Mouse (Mus musculus): ENCODE measurements around the gene Adra2b.

Adra2b gene

DNA sequence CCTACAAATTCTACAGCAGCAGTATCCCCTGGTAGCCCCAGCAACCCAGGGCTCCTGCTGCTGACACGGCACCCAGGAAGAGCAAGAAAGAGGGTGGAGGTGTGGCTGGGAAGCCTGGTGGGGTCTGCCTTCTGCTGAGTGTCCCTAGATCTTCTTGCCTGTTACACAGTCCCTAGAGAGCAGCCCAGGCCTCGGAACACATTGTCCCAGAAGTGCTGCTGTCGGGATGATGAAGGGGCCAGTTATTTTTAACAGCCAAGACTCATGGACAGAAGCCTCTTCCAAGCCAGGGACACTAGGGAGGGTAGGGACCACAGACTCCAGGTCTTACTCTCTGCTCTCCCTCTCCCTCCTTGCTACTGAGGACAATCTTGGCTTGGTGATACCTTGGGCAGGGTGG is 16.2 kb downstream of the Adra2b start:
- DNase-seq (ENCODE audit: low read depth, low spot score) = no peak

DNA sequence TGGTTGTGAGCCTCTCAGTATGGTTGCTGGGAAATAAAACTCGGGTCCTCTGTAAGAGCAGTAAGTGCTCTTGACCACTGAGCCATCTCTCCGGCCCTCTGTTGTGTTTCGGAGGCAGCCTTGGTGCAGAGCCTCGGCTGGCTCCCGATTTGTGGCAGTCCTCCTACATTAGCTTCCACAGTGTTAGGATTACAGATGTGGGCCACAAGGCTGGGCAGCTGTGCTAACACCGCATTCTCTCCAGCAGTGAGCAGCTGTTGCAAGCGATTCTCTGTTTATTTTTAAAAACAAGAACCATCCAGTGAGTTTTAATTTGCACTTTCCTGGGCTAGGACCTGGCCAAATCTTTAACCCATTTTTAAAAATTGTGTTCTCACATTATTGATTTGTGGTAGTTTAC is 20.9 kb downstream of the Adra2b start:
- no peak for DNase-seq (ENCODE audit: low read depth, low spot score)

DNA sequence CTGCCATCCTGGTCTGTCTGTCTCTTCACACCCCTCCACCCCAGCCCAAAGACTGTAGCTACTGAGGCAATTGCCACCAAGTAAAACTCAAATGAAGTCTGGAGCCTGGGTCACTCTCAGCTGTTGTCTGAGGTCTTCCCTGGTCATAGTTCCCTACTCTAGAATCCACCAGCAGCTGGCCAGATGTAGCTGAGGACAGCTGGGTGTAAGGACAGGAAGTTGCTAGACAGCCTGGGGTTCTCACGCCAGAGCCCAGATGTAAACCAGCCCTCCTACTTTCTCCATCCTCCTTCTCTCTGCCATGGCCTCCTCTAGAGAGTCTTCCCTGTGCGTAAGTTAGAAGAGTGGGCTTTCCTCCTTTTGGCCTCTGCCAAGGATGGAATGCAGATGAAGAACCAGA is 24.5 kb downstream of the Adra2b start:
- DNase-seq (ENCODE audit: low read depth, low spot score) = no peak

DNA sequence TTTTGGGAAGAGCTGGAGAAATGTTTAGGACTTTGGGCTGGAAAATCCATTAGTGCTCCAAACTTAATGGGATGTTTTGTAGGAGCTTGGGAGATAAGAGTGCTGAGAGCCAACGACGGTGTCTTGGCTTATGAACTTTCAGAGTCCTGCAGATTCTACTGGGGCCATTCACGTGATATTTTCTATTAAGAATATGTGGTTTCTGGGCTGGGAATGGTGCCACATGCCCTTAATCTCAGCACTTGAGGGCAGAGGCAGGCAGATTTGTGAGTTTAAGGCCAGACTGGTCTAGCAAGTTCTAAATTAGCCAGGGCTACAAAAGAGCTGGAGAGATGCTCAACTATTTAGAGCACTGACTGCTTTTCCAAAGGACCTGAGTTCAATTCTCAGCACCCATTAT is 27.3 kb downstream of the Adra2b start:
- DNase-seq (ENCODE audit: low read depth, low spot score) = no peak

DNA sequence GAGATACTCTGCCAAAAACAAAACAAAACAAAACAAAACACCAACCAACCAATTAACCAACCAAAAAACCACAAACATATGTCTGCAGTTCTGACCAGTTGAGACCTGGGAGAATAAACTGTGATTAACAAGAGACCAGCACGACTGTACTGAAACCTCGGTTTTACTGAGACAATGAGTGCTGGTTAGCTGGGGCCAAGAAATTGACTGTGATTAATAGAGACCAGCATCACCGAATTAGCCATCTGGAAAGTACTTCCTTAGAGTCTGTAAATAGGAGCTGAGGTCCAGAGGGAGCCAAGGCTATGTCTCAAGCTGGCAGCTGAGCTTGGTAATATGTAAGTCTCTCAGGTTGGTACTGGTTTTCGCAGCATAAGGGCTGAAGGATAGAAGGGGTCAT is 27.8 kb downstream of the Adra2b start:
- DNase-seq (ENCODE audit: low read depth, low spot score) = no peak

DNA sequence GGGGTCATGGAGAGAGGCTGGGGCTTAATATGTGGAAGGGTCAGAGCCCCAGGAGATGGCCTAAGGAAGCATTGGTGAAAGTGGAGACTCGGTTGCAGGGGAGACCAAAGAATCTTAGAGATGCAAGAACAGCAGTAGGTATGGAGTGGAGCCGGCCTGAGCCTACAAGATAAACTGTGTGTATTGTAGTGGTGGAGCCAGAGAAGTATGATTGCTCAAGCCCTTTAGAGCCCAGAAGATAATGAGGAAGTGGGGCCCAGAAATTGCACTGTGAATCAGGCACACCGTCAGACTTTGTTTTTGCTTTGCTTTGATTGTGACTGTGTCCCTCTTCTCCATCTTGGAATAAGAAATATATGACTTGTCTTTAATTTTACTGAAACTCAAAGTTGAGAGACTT is 28.3 kb downstream of the Adra2b start:
- no peak for DNase-seq (ENCODE audit: low read depth, low spot score)

DNA sequence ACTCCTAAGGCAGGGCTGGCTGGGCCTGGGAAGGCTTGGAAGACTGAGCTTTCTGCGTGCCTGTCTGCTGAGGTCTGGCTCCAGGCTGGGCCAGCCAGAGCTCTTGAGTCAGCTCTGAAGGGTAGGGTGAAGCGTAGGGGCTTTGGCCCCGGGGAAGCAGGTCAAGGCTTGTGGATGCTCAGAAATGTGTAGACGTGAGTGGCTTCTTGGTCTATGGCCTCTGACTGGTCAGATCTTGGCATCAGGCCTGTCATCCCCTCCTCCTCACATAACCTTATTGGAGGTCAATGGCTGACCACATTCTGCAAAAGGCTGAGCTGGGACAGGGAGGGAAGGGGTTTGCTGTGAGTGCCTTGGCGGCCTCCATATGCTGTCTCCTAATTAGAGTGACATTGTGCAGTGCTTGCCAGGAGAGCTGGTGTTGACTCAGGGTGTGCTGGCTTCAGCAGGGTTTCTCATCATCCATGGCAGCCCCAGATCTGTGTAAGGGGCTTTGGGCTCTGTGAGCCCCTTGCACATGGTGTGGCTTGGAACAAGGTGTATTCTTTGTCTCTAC is 31.7 kb downstream of the Adra2b start:
- DNase-seq (ENCODE audit: low read depth, low spot score) = peak; percentile 8

DNA sequence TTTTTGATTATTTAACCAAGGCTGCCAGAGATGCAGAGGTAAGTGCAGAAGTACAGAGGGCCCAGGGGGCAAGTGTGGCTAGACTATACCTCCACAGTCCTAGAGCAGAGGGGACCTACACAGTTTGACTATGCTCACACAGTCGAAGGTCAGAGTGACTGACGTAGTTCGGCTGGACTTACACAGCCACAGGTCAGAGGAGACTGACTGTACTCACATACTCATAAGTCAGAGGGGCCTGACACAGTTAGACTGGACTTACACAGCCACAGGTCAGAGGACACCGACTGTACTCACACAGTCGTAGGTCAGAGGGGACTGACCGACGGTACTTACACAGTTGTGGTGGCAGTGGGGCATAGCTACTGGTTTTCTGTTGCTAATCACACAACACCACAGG is 35.7 kb downstream of the Adra2b start:
- DNase-seq (ENCODE audit: low read depth, low spot score) = no peak

DNA sequence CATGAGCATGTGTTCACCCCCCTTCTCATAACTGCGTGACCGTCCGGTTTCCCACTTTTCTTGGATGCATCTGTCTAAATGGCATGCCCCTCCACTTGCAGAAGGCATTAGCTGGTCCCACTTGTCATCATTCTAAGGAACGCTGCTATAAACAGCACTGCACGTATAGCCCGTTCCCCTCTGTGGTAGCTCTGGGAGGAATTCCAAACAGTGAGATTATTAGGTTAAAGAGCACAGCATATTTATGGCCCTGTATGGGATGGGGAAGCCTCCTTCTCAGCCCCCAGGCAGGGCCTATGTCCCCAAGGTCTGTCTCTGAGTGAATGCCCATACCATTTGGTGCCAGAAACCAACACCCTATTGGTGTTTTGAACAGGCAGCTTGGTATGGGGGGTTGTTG is 48.1 kb downstream of the Adra2b start:
- DNase-seq (ENCODE audit: low read depth, low spot score) = no peak

DNA sequence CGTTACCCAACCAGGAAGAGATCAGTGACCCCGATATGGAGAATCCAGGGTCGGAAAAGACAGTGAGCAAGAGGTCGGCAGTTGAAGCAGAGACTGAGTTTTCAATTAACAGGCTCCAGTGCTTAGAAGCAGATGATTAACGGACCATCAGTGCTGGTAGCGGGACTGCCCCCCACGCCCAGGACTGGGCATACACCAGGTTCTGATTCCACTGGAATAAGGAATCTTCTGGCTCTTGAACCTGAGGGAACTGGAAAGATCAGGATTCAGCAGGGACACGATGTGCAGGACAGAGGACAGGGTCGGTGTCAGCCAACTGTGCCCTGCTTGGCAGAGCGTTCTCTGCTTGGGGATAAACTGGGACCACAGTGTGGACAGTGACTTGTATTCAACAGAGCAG is 52.8 kb downstream of the Adra2b start:
- no peak for DNase-seq (ENCODE audit: low read depth, low spot score)

DNA sequence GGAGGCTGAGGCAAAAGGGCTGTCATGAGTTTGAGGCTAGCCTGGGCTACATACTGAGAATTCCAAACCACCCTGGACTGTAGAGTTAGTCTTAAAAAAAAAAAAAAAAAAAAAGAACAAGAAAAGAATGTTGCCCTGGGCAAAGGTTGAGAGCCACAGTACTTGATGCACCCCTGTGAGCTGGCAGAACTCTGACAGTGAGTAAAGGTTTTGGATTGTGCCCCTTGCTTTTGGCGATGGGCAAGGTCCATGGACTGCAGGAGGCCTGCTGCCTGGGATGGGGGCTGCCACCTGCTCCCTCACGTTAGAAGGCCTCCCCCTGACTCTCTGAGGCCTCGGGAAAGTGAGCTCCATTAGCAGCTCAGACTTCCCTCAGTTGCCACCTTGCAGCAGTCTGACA is 53.7 kb downstream of the Adra2b start:
- DNase-seq (ENCODE audit: low read depth, low spot score) = no peak

Measured in 3T3-L1 (cell line).